Mouse (Mus musculus): ENCODE measurements at regions not wholly inside any gene's neighbourhood (a gene's known extent, or its start where the extent isn't known, plus 50 kb on each side); places are given as distances from the start of the nearest gene placed in this dataset.

DNA sequence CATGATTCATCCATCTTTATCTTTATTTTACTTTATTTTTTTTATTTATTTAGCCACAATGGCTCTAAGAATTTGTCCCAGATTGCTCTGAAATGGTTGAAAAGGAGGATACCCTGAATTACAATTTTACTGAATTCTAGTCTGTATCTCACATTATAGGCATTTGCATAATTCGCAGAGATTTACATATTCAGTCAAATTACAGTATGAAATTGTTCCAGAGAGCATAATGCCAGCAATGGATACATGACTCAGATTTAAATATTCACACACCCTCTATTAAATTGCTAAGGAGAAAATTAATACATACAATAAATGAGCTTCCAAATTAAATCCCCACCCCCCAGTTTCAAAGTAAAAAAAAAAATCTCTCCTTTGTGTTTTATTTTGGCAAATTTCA is 238.8 kb upstream of the Cwc22 start:
- TF ChIP-seq CTCF (IDR thresholded peaks at IDR 0.05; ENCODE audit: extremely low read depth, insufficient read length, insufficient replicate concordance, low read depth, low read length) (no peak), POLR2A (IDR thresholded peaks at IDR 0.05; ENCODE audit: low read depth, low read length) (no peak)

Data from small intestine, adult 2 months (tissue).